Mouse (Mus musculus): ENCODE results near the gene Dkk3. TPM values are rescaled to one million over a fixed set of nuclear protein-coding genes. Genes with fewer than 3 reads are reported as not detected.

Gene Dkk3
- total and polyA plus RNA-seq, 2 experiments = 0.39 to 0.65 TPM

GRCm38 (mm10) chr7:112125625-112126260 lies 33.1 kb downstream of the Dkk3 start:
- H3K4me1 ChIP-seq (ENCODE audit: control insufficient read depth, insufficient read depth, low read length) = no peaks in the 10 kb centered on the region
- no peak for TF ChIP-seq CTCF (IDR thresholded peaks at IDR 0.05; ENCODE audit: low read depth, low read length)
- H3K4me3 ChIP-seq (ENCODE audit: insufficient read depth, low read depth, low read length) = no peak overlapping the region
- no peaks in the 10 kb centered on the region for H3K27me3 ChIP-seq (ENCODE audit: control insufficient read depth, insufficient read depth, low read length)
- no peak overlapping the region for H3K9ac ChIP-seq (ENCODE audit: low read depth, low read length)
- no peak for DNase-seq (ENCODE audit: extremely low read depth, low read depth, low spot score)
- 83% methylated on average over 7 of the region's 7 CpGs for whole genome bisulfite sequencing
- H3K36me3 ChIP-seq (ENCODE audit: control insufficient read depth, insufficient read depth, low read length) = no peaks in the 10 kb centered on the region
- no peaks in the 10 kb centered on the region for H3K79me2 ChIP-seq (ENCODE audit: control insufficient read depth, insufficient read depth, low read length)
- no peak overlapping the region for H3K27ac ChIP-seq (replicated peaks; ENCODE audit: insufficient read depth, low read depth, low read length)

GRCm38 (mm10) chr7:112123612-112124011 lies 35.2 kb downstream of the Dkk3 start:
- no peaks in the 10 kb centered on the region for H3K27me3 ChIP-seq (ENCODE audit: control insufficient read depth, insufficient read depth, low read length)
- no peaks in the 10 kb centered on the region for H3K36me3 ChIP-seq (ENCODE audit: control insufficient read depth, insufficient read depth, low read length)
- no peak overlapping the region for H3K27ac ChIP-seq (replicated peaks; ENCODE audit: insufficient read depth, low read depth, low read length)
- TF ChIP-seq CTCF (IDR thresholded peaks at IDR 0.05; ENCODE audit: low read depth, low read length) (no peak), POLR2A (IDR thresholded peaks at IDR 0.05; ENCODE audit: extremely low read depth, insufficient read depth, low read length) (no peak)
- H3K4me1 ChIP-seq (ENCODE audit: control insufficient read depth, insufficient read depth, low read length) = no peaks in the 10 kb centered on the region
- H3K9ac ChIP-seq (ENCODE audit: low read depth, low read length) = no peak overlapping the region
- no peak overlapping the region for H3K4me3 ChIP-seq (ENCODE audit: insufficient read depth, low read depth, low read length)
- 91% methylated on average over 5 of the region's 5 CpGs for WGBS
- no peaks in the 10 kb centered on the region for H3K79me2 ChIP-seq (ENCODE audit: control insufficient read depth, insufficient read depth, low read length)
- no peak for DNase-seq (ENCODE audit: extremely low read depth, low read depth, low spot score)

- no peaks in the 10 kb centered on the region for H3K36me3 ChIP-seq (ENCODE audit: control insufficient read depth, insufficient read depth, low read length)
- TF ChIP-seq CTCF (IDR thresholded peaks at IDR 0.05; ENCODE audit: low read depth, low read length) (no peak), POLR2A (IDR thresholded peaks at IDR 0.05; ENCODE audit: extremely low read depth, insufficient read depth, low read length) (no peak)
- no peaks in the 10 kb centered on the region for H3K79me2 ChIP-seq (ENCODE audit: control insufficient read depth, insufficient read depth, low read length)
- WGBS = 88% methylated on average over 11 of the region's 11 CpGs
- no peaks in the 10 kb centered on the region for H3K27me3 ChIP-seq (ENCODE audit: control insufficient read depth, insufficient read depth, low read length)
- H3K4me3 ChIP-seq (ENCODE audit: insufficient read depth, low read depth, low read length) = no peak overlapping the region
- no peak for DNase-seq (ENCODE audit: extremely low read depth, low read depth, low spot score)
- H3K4me1 ChIP-seq (ENCODE audit: control insufficient read depth, insufficient read depth, low read length) = no peaks in the 10 kb centered on the region
- H3K9ac ChIP-seq (ENCODE audit: low read depth, low read length) = no peak overlapping the region
- H3K27ac ChIP-seq (replicated peaks; ENCODE audit: insufficient read depth, low read depth, low read length) = no peak overlapping the region
Observed at GRCm38 (mm10) chr7:112121866-112122500, 36.9 kb downstream of the Dkk3 start.

GRCm38 (mm10) chr7:112120861-112121810 lies 37.7 kb downstream of the Dkk3 start:
- DNase-seq (ENCODE audit: extremely low read depth, low read depth, low spot score) = no peak
- TF ChIP-seq POLR2A (IDR thresholded peaks at IDR 0.05; ENCODE audit: extremely low read depth, insufficient read depth, low read length) (no peak), CTCF (IDR thresholded peaks at IDR 0.05; ENCODE audit: low read depth, low read length) (no peak)
- H3K27me3 ChIP-seq (ENCODE audit: control insufficient read depth, insufficient read depth, low read length) = no peaks in the 10 kb centered on the region
- H3K4me1 ChIP-seq (ENCODE audit: control insufficient read depth, insufficient read depth, low read length) = no peaks in the 10 kb centered on the region
- H3K4me3 ChIP-seq (ENCODE audit: insufficient read depth, low read depth, low read length) = no peak overlapping the region
- no peaks in the 10 kb centered on the region for H3K79me2 ChIP-seq (ENCODE audit: control insufficient read depth, insufficient read depth, low read length)
- 82% methylated on average over 11 of the region's 11 CpGs for WGBS
- no peak overlapping the region for H3K27ac ChIP-seq (replicated peaks; ENCODE audit: insufficient read depth, low read depth, low read length)
- H3K9ac ChIP-seq (ENCODE audit: low read depth, low read length) = no peak overlapping the region
- no peaks in the 10 kb centered on the region for H3K36me3 ChIP-seq (ENCODE audit: control insufficient read depth, insufficient read depth, low read length)

DNA sequence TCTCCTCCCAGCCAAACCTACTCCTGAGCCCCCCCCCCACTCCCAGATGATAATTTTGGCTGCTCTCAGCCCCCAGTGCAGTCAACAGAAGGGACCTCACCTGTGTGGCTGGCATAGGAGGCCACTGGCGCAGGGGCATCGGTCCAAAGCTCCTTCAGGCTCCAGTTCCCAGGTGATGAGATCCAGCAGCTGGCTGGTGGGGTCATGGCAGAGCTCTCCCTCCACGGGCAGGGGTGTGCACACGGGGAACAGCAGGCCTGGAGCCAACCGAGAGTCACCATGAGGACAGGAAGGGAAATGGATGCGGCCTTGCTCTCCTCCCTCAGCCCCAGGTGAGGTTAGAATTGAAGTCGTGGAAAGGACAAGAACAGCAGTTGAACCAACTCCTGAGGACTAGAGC lies 39.6 kb downstream of the Dkk3 start:
- TF ChIP-seq CTCF (IDR thresholded peaks at IDR 0.05; ENCODE audit: low read depth, low read length) (no peak), POLR2A (IDR thresholded peaks at IDR 0.05; ENCODE audit: extremely low read depth, insufficient read depth, low read length) (no peak)
- H3K9ac ChIP-seq (ENCODE audit: low read depth, low read length) = no peak overlapping the region
- no peaks in the 10 kb centered on the region for H3K27me3 ChIP-seq (ENCODE audit: control insufficient read depth, insufficient read depth, low read length)
- H3K4me3 ChIP-seq (ENCODE audit: insufficient read depth, low read depth, low read length) = no peak overlapping the region
- no peaks in the 10 kb centered on the region for H3K79me2 ChIP-seq (ENCODE audit: control insufficient read depth, insufficient read depth, low read length)
- no peak overlapping the region for H3K27ac ChIP-seq (replicated peaks; ENCODE audit: insufficient read depth, low read depth, low read length)
- no peak for DNase-seq (ENCODE audit: extremely low read depth, low read depth, low spot score)
- no peaks in the 10 kb centered on the region for H3K4me1 ChIP-seq (ENCODE audit: control insufficient read depth, insufficient read depth, low read length)
- WGBS = 84% methylated on average over 7 of the region's 7 CpGs
- no peaks in the 10 kb centered on the region for H3K36me3 ChIP-seq (ENCODE audit: control insufficient read depth, insufficient read depth, low read length)

All from liver, adult 2 months (tissue).